Mouse (Mus musculus) B cell, adult 2 months (primary cell): ENCODE measurements around the gene Cma2.
"Not testable (repeated sequence)": the region's sequence is repeated elsewhere in the genome, so short reads cannot be mapped to it uniquely, and the experiment has no call there.

Source experiments
- DNase-seq, 2 experiments: peaks; one replicate each; pipeline ENCODE4 v3.0.0; 2022

Gene Cma2

DNA sequence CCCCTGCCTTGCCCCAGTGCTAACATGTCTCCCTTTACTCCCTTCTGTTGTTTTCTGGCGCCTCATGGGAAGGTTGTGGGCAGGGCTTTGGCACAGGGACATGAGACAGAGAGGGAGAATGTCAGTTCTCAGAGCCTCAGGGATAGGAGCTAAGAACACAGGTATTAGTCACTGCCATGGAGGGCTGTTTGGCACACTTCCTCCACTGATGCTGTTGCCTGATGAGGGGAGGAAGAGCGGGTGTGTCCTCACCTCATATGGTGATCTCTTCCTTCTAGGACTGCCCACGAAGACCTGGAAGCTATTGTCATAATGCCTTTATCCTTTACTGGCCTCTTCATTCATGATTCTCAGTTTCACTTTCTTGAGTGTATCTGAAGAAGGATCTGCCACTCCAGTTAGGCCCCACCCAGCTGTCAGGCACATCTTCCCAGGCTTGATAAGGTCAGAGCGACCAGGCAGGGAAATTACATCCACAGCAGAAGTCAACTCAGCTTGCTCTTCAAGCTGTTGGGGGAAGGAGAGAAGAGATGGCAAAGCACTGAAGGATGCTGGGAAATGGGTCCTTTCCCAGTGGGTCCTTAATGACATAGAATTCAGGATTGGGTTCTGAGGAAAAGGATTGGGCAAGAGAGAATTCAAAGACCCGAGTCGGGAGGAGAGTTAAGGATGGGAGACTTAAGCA is at the start of gene Cma2:
Gene Cma2 (plus strand): TSS at position 635 of the 685 bp plus-strand sequence.
- no peak for DNase-seq

DNA sequence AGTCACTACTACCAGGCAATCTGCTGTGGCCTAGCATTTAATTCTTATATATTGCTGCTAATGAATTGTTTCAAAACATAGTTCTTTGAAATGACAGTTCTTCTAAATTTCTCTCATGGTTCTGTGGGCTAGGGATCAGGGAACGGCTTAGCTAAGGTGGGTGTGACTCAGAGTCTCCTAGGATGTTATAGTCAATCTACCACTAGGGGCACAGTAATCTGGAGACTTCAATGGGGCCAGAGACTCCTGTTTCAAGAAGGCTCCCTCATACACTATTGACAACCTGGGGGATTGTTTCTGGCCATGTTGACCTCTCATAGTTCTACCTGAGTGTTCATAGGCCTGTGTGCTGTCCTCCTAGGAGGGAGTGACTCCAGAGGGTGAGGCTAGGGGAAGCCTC is 45.3 kb upstream of the Cma2 start:
- no peak for DNase-seq

DNA sequence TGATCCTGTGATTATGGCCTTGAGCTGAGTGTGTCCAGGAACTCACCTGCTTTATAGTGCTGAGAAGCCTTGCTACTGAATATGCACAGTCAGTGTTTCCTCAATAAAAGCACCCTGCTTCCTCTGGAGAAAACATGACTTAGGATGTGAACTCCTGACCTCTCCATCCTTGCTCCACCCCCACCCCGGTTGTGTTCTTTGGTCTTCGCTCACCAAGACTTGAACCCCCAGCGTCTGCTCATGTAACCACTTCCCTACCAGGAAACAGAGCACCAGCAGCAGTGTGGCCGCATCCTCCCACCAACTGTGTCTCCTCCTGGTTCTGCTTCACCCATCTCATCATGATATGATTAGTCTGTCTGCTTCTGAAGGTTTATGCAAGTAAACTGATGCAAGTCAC is 37.4 kb upstream of the Cma2 start:
- DNase-seq, result no peak

DNA sequence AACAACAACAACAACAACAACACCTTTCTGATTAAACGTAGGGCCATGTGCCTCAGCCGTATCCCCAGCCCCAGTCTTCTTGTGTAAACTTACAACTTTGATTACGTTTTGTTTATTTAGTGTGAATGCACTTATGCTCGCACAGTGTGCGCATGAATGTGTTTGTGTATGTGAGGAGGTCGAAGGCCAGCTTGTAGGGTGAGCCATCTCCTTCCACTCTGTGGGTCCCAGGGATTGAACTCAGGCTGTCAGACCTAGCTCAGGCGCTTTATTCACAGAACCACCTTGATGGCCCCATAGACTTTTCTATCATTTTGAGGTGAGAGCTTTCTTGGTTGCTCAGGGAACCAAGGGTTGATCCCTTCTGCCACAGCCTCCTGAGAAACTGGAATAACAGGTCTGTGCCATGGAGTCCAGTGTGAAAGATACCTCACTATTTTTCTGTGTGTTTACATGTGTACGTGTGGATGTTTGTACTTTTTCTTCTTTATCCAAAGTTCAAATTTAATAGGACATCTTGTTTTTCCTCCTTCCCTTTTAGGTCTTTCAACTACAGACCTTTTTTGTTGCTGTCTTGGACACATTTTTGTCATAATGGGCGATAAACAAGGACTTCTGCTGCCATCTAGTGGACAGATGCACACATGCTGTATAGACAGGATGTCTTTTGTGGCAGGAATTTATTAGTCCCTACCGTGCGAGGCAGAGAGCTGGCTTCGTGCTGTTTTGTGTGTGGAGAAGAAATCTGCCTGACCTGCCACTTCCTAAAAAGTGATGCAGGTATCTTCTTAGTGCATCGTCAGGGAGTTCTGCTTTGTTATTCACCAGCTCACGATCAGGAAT is 32.3 kb upstream of the Cma2 start:
- peak; percentile 77 to 78 for DNase-seq

DNA sequence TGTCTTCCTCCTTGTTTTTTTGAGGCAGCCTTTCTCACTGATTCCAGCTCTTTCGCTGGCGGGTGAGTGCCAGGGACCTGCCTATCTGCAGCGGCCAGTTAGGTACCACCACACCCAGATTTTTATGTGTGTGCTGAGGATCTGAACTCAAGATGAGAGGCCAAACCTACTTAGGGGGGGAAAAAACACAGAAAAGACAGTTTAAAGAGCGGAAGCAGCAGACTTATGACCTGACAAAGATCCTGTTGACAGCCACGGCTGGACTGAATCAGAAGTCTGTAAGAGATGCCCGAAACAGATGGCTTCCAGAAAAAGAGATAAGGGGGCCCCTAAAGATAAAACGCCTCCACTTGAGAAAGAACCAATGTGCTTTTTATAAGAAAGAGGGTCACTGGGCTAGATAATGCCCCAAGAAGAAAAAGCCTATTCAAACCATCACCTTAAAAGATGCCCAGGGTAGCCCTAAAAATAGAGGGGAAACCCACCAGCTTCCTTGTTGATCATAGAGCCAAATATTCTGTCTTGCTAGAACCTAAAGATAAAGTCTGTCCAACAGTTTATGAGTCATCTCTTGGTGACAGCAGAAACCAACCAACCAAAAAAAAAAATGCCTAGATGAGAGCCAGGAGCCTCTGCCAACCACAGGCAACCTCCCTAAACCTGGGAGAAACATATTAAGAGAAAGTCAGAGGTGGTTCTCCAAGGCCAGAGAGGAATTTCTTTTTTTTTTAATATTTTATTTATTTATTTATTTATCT is 28.1 kb upstream of the Cma2 start:
- no peak for DNase-seq

DNA sequence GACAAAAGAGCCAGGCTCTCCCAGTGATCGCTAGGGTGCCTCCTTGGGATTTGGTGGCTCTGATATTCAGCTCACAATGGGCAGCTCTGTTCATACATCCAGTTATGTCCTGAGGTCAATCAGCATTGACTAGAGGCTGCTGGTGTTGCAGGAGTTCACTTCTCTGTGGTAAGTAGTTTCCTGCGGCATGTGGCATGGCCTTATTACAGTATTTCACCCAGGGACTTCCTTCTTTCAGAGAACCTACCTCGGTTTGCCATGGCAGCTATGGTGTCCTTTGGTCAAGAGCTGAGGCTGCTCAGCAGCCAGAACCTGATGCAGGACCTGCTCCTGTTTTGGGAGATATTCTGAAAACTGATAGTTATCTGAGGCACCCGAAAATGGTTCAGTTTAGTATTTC is 23.9 kb upstream of the Cma2 start:
- no peak for DNase-seq

DNA sequence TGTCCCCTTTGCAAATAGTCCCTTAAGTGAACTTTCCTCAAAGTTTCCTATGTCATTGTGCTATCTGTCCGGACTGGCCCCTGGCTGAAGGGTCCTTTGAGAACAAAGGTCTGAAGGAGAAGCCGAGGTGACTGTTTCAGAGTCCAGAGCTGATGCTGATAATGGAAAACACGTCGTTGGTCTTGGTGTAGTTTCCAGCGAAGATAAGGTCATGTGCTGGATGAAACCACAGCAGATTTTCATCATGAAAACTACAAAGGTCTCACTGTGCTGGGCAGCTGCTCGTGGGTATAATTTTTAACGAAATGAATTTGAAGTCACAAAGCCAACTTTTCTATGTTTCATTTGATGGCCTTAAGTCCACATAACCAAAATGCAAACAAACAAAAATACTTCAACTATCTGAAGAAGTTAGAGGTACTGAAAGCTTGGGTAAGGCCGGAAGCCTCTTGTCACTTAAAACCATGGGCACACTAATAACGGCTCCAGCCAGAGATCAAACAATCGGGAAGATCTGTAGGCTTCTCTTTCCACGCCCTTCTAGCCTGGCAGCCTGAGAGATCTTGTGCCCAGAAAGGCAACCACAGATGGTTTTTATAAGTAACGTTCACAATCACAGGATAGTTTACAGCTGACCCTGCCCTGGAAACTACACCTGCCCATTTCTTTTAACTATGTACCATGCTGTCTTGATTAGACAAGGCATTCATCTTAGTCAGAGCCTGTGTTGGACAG is 21.4 kb upstream of the Cma2 start:
- DNase-seq, result no peak

DNA sequence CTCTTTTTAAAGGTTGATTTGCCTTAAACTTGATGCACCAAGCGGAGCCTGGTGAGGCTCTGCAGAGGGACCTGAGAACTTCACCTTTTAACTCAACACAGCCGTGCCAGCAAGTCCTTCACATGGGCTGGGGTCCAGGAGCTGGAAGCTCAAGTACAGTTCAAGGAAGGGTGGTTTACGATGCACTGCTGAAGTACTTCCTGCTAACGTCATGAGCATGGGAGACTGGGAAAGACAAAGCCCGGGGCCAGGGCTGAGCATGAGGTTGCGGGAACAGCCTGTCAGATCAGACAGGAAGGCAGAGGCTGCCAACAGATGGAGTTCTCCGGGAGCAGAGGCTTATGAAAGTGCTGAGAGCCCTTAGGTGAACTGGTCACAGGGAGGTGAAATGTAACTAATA is 17.2 kb upstream of the Cma2 start:
- no peak for DNase-seq

DNA sequence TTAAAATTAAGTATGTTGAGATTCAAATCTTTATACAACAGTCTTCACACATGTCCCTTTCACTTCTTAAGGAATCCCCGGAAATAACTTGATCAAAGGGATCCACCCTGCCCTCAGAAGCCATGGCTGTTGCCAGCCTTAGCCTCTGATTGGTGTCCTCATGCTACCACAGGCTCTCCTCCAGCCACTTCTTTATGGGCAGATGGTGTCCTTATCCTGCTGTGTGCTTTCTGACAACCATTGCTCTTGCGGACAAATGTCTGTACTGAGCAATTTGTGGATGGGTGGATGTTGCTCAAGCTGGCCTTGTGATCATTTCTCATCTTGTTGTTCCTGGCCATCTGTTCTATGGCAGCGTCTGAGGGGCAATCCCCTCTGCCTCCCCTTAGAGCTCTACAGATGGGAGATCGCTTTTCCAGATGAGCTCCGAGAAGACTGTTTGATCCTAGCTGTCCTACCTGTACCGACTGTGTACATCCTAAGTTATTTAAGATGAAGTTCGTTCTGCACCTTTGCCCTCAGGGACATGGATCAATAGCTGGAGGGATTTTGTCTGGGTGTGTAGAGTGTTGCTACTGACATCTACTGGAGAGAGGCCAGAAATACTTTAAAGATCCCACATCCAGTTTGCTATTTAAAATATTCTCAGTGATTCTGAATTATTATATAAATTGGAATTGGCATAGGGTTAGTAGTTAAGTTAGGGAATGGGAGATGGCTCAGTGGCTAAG is 10.5 kb upstream of the Cma2 start:
- DNase-seq, result no peak

DNA sequence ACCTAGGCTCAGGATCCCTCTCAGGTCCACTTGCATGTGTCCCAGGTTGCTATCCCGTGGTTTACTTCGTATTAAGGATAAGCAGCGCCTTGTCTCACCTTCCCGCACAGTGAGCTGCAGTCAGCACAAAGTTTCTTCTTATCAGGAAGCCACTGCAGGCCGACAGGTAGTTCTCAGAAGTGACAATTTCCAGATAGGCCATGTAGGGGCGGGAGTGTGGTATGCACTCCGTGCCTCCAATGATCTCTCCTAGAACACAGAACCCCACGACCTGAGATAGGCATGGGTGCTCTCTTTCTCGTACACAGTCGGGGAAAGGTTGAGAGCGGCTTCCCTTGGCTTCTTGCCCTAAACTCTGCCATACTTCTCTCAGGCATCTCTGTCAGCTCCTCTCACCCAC is 7.2 kb upstream of the Cma2 start:
- DNase-seq, result no peak

DNA sequence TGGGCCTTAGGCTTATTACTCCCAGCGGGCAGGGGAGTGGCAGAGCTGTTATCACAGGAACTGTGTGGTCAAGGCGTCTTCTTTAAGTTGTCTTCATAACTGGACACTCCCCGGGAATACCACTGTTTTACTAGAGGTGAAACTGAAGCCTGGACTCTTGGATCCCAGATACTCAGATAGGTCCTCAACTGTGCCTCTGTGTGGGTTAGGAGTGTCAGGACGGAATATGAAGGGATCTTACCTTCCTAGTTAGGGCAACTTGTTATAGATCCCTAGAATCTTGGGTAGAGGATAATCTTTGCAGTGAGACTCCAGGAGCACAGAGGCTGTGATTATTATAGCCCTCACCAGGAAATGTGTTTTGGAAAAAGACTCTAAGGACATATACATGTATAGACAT is 6.2 kb upstream of the Cma2 start, which contains the start of gene Cma1:
Gene Cma1 (minus strand): TSS at position 101 of the 400 bp plus-strand sequence.
- no peak for DNase-seq

DNA sequence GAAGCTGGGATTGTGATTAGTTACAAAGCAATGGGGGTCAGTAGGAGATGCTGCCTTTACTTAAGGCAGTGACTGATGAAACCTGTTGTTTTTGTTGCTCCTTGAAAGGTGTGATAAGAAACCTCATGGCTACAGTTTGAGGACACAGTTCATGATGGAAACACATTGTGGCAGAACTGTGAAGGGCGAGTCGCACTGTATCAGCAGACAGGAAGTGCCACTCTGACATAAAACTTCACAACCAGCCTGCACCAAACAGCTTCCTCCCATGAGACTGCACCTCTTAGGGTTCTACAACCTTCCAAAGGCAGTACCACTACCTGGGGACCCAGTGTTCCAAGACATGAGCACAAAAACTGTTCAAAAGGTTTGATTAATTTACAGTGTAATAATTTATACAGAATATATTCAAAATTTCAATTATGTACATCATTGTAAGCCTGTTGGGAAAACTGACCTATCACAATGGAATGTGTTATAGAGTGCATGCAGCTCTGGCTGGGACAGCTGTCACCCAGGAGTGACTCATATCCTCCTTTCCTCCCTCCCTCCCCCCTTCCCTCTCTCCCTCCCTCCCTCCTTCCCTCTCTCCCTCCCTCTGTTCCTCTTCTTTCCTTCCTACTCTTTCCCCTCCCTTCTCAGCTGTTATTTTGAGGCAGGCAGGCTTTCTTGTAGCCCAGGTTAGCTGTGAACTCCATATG is 4.4 kb upstream of the Cma2 start:
- DNase-seq, result no peak

DNA sequence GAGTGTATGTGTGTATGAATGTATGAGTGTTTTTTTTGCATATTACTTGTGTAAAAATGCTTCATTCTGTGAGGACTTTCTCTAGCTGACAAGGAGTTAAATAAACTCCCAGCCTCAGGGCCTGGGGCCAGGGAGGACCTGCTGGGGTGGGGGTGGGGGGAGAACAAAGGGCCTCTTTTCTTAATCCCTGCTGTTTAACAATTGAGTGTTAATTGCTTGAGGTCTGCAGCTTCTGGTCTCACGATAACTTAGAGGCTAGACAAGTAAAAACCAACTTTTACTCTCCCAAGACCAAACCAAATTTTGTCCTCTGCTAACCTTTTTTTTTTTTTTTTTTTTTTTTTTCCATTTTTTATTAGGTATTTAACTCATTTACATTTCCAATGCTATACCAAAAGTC is 12.5 kb downstream of the Cma2 start:
- no peak for DNase-seq

DNA sequence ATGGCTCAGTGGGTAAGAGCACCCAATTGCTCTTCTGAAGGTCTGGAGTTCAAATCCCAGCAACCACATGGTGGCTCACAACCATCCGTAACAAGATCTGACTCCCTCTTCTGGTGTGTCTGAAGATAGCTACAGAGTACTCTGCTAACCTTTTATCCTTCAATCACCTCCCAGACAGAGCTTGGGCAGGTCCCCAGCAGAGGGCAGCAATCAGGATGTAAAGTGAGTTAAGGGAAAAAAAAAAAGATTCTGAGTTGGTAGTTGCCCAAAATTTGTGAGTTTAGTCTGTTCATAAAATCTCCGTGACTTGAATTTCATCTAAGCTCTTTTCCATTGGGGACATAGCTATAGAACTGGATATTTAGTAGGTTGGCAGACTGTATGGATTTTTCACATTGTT is 13.1 kb downstream of the Cma2 start:
- not testable (repeated sequence) for DNase-seq

DNA sequence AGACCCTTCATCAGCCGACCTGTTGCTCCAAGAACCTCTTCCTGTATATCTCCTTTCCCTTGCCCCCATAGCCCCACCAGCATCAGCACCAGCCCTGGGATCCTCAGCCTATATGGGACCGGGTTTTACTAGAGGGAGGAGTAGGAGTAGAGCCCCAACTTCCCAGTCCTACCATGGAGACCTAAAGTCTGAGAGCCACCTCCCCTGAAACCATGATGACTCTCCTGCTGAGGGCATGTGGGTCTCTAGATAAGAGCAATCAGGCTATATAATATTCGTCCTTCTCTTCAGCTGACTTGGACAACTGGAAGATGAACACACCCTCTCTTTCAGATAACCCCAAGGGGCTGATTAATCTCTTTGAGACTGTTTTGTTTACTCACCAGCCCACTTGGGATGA is 36.7 kb downstream of the Cma2 start:
- DNase-seq, result not testable (repeated sequence)

DNA sequence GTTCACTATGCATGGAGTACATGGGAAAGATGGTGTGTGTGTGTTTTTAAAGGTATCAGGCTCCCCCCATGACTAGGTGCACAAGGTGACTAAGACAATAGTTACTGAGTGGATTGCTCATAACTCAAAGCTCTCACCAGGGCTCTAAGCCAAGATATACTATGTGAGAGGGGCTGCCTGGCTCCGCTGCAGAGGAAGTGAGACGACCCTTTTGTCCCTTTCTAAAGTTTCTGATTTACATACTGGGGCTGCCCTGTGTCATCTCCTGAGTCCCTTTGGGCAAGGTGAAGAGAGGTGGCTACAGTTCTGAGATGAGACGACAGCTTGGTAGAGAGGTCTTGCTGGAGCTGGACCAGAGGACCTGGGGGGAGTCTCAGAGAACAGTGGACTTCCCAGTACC is 62.4 kb downstream of the Cma2 start:
- no peak for DNase-seq

DNA sequence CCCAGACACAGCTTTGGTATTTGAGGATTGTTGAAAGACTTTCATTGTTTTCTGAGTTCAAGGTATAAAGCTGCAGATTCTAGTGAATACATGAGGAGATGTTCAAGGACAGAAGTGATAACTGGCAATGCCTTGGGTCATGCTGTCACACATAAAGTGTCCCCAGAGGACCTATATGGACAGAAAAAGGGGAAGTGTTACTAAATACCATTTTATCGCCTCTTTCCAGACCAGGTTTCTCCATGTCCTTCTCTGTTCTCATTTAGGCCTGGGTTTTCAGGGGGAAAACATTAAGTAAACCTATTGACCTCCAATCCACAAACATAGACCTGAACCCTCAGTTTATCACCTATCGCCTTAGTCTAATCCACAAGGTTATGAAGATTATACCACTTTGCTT is 63.1 kb downstream of the Cma2 start:
- DNase-seq, result no peak

DNA sequence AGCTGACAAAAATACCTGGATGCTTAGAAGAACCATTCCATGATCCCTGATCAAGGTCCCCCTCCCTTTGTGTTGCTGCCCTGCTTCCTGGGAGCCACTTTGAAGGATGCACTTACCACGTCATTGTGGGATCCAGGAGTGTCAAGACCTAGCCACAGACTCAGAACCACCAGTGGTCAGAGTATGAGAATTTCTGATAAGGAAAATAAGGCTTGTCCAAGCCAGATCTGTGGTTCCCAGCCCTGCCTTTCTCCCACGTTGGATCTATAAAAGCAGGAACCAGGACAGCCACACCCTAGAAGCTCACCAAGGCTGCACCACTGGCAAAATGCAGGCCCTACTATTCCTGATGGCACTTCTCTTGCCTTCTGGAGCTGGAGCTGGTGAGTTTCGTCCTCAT is 66.9 kb downstream of the Cma2 start, which contains the start of gene Mcpt1:
Gene Mcpt1 (plus strand): TSS at position 301 of the 400 bp plus-strand sequence.
- not testable (repeated sequence) for DNase-seq

DNA sequence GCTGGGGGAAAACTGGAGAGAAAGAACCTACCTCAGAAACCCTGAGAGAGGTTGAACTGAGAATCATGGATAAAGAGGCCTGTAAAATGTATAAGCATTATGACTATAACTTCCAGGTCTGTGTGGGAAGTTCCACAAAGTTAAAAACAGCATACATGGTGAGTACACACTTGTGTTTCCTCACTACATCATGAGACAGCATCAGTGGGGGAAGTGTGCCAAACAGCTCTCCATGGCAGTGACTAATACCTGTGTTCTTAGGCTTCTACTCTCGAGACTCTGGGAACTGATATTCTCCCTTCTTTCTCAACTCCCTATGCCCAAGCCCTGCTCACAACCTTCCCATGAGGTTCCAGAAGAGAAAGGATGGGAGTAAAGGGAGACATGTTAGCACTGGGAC is 68.7 kb downstream of the Cma2 start:
- no peak for DNase-seq

DNA sequence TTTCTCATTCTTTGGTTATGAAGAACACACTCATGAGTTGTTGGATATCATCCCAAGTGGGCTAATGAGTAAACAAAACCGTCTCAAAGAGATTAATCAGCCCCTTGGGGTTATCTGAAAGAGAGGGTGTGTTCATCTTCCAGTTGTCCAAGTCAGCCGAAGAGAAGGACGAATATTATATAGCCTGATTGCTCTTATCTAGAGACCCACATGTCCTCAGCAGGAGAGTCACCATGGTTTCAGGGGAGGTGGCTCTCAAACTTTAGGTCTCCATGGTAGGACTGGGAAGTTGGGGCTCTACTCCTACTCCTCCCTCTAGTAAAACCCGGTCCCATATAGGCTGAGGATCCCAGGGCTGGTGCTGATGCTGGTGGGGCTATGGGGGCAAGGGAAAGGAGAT is 70.5 kb downstream of the Cma2 start:
- DNase-seq, result not testable (repeated sequence)
